Mouse (Mus musculus) midbrain, embryonic 16.5 days (tissue): ENCODE data around the gene Tubgcp3. TPM values are rescaled to one million over a fixed set of nuclear protein-coding genes. Genes with fewer than 3 reads are reported as not detected.

Source experiments
- ATAC-seq: fragments of 200-750 bp; cut with Nextera tagmentation; 2 replicates; pipeline ENCODE4 v1.8.0; 2017; ENCODE audit warnings: moderate TSS enrichment
- H3K27ac ChIP-seq: fragments of 300-500 bp; sonication (generic); 2 replicates; pipeline ENCODE4 v1.5.1; 2014; ENCODE audit warnings: mild to moderate bottlenecking, low read length, mixed read lengths
- H3K27me3 ChIP-seq: fragments of 300-500 bp; sonication (generic); 2 replicates; pipeline ENCODE4 v1.6.1; 2014; ENCODE audit warnings: low read depth, low read length, mixed read lengths; ENCODE audit not compliant: control insufficient read depth, insufficient read depth
- H3K36me3 ChIP-seq: fragments of 300-500 bp; sonication (generic); 2 replicates; pipeline ENCODE4 v1.6.1; 2014; ENCODE audit warnings: mild to moderate bottlenecking, low read length, moderate library complexity, mixed read lengths; ENCODE audit not compliant: control insufficient read depth, insufficient read depth
- H3K4me1 ChIP-seq: fragments of 300-500 bp; sonication (generic); 2 replicates; pipeline ENCODE4 v1.6.1; 2014; ENCODE audit warnings: mild to moderate bottlenecking, low read length, mixed read lengths; ENCODE audit not compliant: control insufficient read depth, insufficient read depth
- H3K4me2 ChIP-seq: fragments of 300-500 bp; sonication (generic); 2 replicates; pipeline ENCODE4 v1.6.1; 2014; ENCODE audit warnings: mild to moderate bottlenecking, low read length, mixed read lengths
- H3K4me3 ChIP-seq: fragments of 300-500 bp; sonication (generic); 2 replicates; pipeline ENCODE4 v1.5.1; 2014; ENCODE audit warnings: low read depth, mild to moderate bottlenecking, low read length, moderate library complexity, mixed read lengths
- H3K9ac ChIP-seq: fragments of 300-500 bp; sonication (generic); 2 replicates; pipeline ENCODE4 v1.6.1; 2014; ENCODE audit warnings: low read depth, low read length, mixed read lengths
- H3K9me3 ChIP-seq: fragments of 300-500 bp; sonication (generic); replicated peaks from 2 replicates; pipeline ENCODE4 v1.6.1; 2014; ENCODE audit warnings: mild to moderate bottlenecking, low read length, mixed read lengths; ENCODE audit not compliant: control insufficient read depth, poor library complexity, severe bottlenecking
- WGBS: fragments of 180-500 bp; shearing (Covaris S2); extraction: QIAGEN DNeasy Blood & Tissue Kit; methylation state at CpG from one replicate; pipeline ENCODE4 v1.1.7; 2014; 5-methylcytosine and 5-hydroxymethylcytosine counted together
- polyA plus RNA-seq: library from polyadenylated mRNA; unstranded; fragments of >200 nt; fragmentation: Nextera tagmentation; extraction: Ambion mirVana; gene quantifications from 2 replicates; pipeline ENCODE4 v1.2.1, GENCODE M21; 2015

Gene Tubgcp3
- polyA plus RNA-seq, 1 experiment from 2014 or later: 42.5 TPM

GRCm38 (mm10) chr8:12650495-12650894, 21.6 kb downstream of the Tubgcp3 start:
- WGBS: 83% methylated on average over 4 of the region's 4 CpGs

GRCm38 (mm10) chr8:12648951-12649350, 23.1 kb downstream of the Tubgcp3 start:
- no peak for ATAC-seq
- H3K36me3 ChIP-seq: peaks cover 33% of the 10 kb centered on the region

More at GRCm38 (mm10) chr8:12650495-12650894, 21.6 kb downstream of the Tubgcp3 start:
- Histone ChIP-seq H3K9ac (no peak overlapping the region), H3K36me3 (peaks cover 44% of the 10 kb centered on the region), H3K9me3 (no peaks in the 10 kb centered on the region), H3K4me2 (no peak overlapping the region), H3K4me1 (no peaks in the 10 kb centered on the region), H3K4me3 (no peak overlapping the region), H3K27me3 (no peaks in the 10 kb centered on the region), H3K27ac (no peak overlapping the region)
- ATAC-seq: no peak

GRCm38 (mm10) chr8:12646536-12646935, 25.5 kb downstream of the Tubgcp3 start:
- Histone ChIP-seq H3K4me2 (no peak overlapping the region), H3K4me1 (no peaks in the 10 kb centered on the region), H3K9me3 (no peaks in the 10 kb centered on the region), H3K4me3 (no peak overlapping the region), H3K27ac (no peak overlapping the region), H3K36me3 (peaks cover 18% of the 10 kb centered on the region), H3K9ac (no peak overlapping the region), H3K27me3 (no peaks in the 10 kb centered on the region)
- 67% methylated on average over 4 of the region's 4 CpGs for whole genome bisulfite sequencing
- no peak for ATAC-seq

More at GRCm38 (mm10) chr8:12648951-12649350, 23.1 kb downstream of the Tubgcp3 start:
- H3K27ac ChIP-seq: no peak overlapping the region
- no peak overlapping the region for H3K4me3 ChIP-seq
- H3K9me3 ChIP-seq: no peaks in the 10 kb centered on the region
- no peak overlapping the region for H3K9ac ChIP-seq
- H3K27me3 ChIP-seq: no peaks in the 10 kb centered on the region
- WGBS: 92% methylated on average over 4 of the region's 4 CpGs
- no peaks in the 10 kb centered on the region for H3K4me1 ChIP-seq
- no peak overlapping the region for H3K4me2 ChIP-seq

GRCm38 (mm10) chr8:12644894-12645293, 27.2 kb downstream of the Tubgcp3 start:
- Histone ChIP-seq H3K4me3 (no peak overlapping the region), H3K4me2 (no peak overlapping the region), H3K27me3 (no peaks in the 10 kb centered on the region), H3K9me3 (no peaks in the 10 kb centered on the region), H3K4me1 (no peaks in the 10 kb centered on the region), H3K9ac (no peak overlapping the region), H3K36me3 (peaks cover 26% of the 10 kb centered on the region), H3K27ac (no peak overlapping the region)
- 80% methylated on average over 7 of the region's 7 CpGs for WGBS
- ATAC-seq: no peak

- Histone ChIP-seq H3K4me2 (no peak overlapping the region), H3K4me3 (no peak overlapping the region), H3K27me3 (no peaks in the 10 kb centered on the region), H3K9ac (no peak overlapping the region), H3K36me3 (peaks cover 24% of the 10 kb centered on the region), H3K27ac (no peak overlapping the region), H3K4me1 (no peaks in the 10 kb centered on the region), H3K9me3 (no peaks in the 10 kb centered on the region)
- no peak for ATAC-seq
- WGBS: 85% methylated on average over 8 of the region's 8 CpGs
These were observed 27.7 kb downstream of the Tubgcp3 start for GRCm38 (mm10) chr8:12644341-12644740.

GRCm38 (mm10) chr8:12641527-12641926, 30.5 kb downstream of the Tubgcp3 start:
- H3K4me2 ChIP-seq: no peak overlapping the region
- 92% methylated on average over 6 of the region's 6 CpGs for WGBS
- ATAC-seq: no peak

GRCm38 (mm10) chr8:12638446-12638845, 33.6 kb downstream of the Tubgcp3 start:
- Histone ChIP-seq H3K36me3 (peaks cover 23% of the 10 kb centered on the region), H3K9ac (no peak overlapping the region), H3K27ac (no peak overlapping the region), H3K4me2 (no peak overlapping the region), H3K4me3 (no peak overlapping the region), H3K27me3 (no peaks in the 10 kb centered on the region), H3K9me3 (no peaks in the 10 kb centered on the region), H3K4me1 (no peaks in the 10 kb centered on the region)
- ATAC-seq: no peak
- WGBS: 94% methylated on average over 11 of the region's 11 CpGs

More at GRCm38 (mm10) chr8:12641527-12641926, 30.5 kb downstream of the Tubgcp3 start:
- no peak overlapping the region for H3K9ac ChIP-seq
- no peaks in the 10 kb centered on the region for H3K27me3 ChIP-seq
- H3K36me3 ChIP-seq: peaks cover 23% of the 10 kb centered on the region
- H3K9me3 ChIP-seq: no peaks in the 10 kb centered on the region
- no peak overlapping the region for H3K4me3 ChIP-seq
- H3K27ac ChIP-seq: no peak overlapping the region
- H3K4me1 ChIP-seq: no peaks in the 10 kb centered on the region

GRCm38 (mm10) chr8:12635366-12635765, 36.7 kb downstream of the Tubgcp3 start:
- ATAC-seq: no peak
- Histone ChIP-seq H3K4me3 (no peak overlapping the region), H3K27ac (no peak overlapping the region), H3K4me2 (no peak overlapping the region), H3K27me3 (no peaks in the 10 kb centered on the region), H3K9ac (no peak overlapping the region), H3K9me3 (no peaks in the 10 kb centered on the region), H3K4me1 (no peaks in the 10 kb centered on the region), H3K36me3 (peaks cover 21% of the 10 kb centered on the region)
- 90% methylated on average over 2 of the region's 2 CpGs for WGBS

- peak; percentile 92 for ATAC-seq
- 40% methylated on average over 3 of the region's 3 CpGs for WGBS
- Histone ChIP-seq H3K4me1 (peaks cover 7% of the 10 kb centered on the region; the same call in 1 of the 2 replicates), H3K4me2 (no peak overlapping the region), H3K27me3 (no peaks in the 10 kb centered on the region), H3K27ac (no peak overlapping the region), H3K4me3 (no peak overlapping the region), H3K9ac (no peak overlapping the region), H3K36me3 (peaks cover 3% of the 10 kb centered on the region; the same call in 1 of the 2 replicates), H3K9me3 (no peaks in the 10 kb centered on the region)
These were observed 43.0 kb downstream of the Tubgcp3 start for GRCm38 (mm10) chr8:12629079-12629478.
